Mouse (Mus musculus) MEL (cell line): Measurements from ENCODE around the gene Sla2.

Experiments
- CHD1 ChIP-seq: IDR thresholded peaks from 2 replicates; pipeline ENCODE4 v1.6.1; 2012; ENCODE audit warnings: low read depth, mild to moderate bottlenecking, inconsistent platforms, low read length, improper control_type of control experiment
- CTCF ChIP-seq, 3 experiments: IDR thresholded peaks in 2 of 3; conservative IDR thresholded peaks in 1 of 3; 2 replicates each; pipeline ENCODE4 v1.5.1; 2011 to 2012; ENCODE audit warnings: low read length in 3 of 3, low read depth in 2 of 3, mild to moderate bottlenecking in 2 of 3, improper control_type of control experiment in 1 of 3, inconsistent platforms in 1 of 3, mixed read lengths in 1 of 3, moderate library complexity in 1 of 3; ENCODE audit not compliant: control insufficient read depth in 1 of 3, insufficient read depth in 1 of 3, poor library complexity in 1 of 3, severe bottlenecking in 1 of 3
- ELF1 ChIP-seq: IDR thresholded peaks from 2 replicates; pipeline ENCODE4 v1.6.1; 2014; ENCODE audit warnings: low read depth, mild to moderate bottlenecking, inconsistent platforms, low read length, improper control_type of control experiment, moderate library complexity
- JUND ChIP-seq: IDR thresholded peaks from 2 replicates; pipeline ENCODE4 v1.6.1; 2011; ENCODE audit warnings: low read depth, mild to moderate bottlenecking, improper control_type of control experiment, low read length
- KAT2A ChIP-seq: conservative IDR thresholded peaks from 2 replicates; pipeline ENCODE4 v1.6.1; 2012; ENCODE audit warnings: low read depth, low read length, improper control_type of control experiment, inconsistent platforms
- POLR2A ChIP-seq, 2 experiments: IDR thresholded peaks; 2 replicates each; pipeline ENCODE4 v1.6.1; 2011 to 2012; ENCODE audit warnings: low read length in 2 of 2, mild to moderate bottlenecking in 2 of 2, control low read depth in 1 of 2, improper control_type of control experiment in 1 of 2, low read depth in 1 of 2, moderate library complexity in 1 of 2; ENCODE audit not compliant: control insufficient read depth in 1 of 2, insufficient read depth in 1 of 2, poor library complexity in 1 of 2
- SMC3 ChIP-seq: IDR thresholded peaks from 2 replicates; pipeline ENCODE4 v1.6.1; 2011; ENCODE audit warnings: low read depth, low read length, improper control_type of control experiment
- UBTF ChIP-seq: IDR thresholded peaks from 2 replicates; pipeline ENCODE4 v1.6.1; 2012; ENCODE audit warnings: low read depth, mild to moderate bottlenecking, inconsistent platforms, low read length, improper control_type of control experiment, moderate library complexity, borderline replicate concordance; ENCODE audit not compliant: insufficient read depth
- ZC3H11A ChIP-seq: IDR thresholded peaks from 2 replicates; pipeline ENCODE4 v1.6.1; 2012; ENCODE audit warnings: low read depth, mild to moderate bottlenecking, inconsistent platforms, low read length, improper control_type of control experiment

GRCm38 (mm10) chr2:156903367-156903766 lies 16.4 kb upstream of the Sla2 start:
- TF ChIP-seq CTCF (IDR thresholded peaks at IDR 0.05 in 2 of 3, conservative IDR thresholded peaks at IDR 0.05 in 1 of 3; ENCODE audit: control insufficient read depth in 1 of 3, insufficient read depth in 1 of 3, low read depth in 2 of 3, low read length in 3 of 3, poor library complexity in 1 of 3, severe bottlenecking in 1 of 3): peak; percentile 21 to 42 (median 29); a peak in 4 of 6 replicates
- no peak for TF ChIP-seq KAT2A
- no peak for TF ChIP-seq UBTF
- TF ChIP-seq CHD1: no peak
- no peak for TF ChIP-seq ZC3H11A
- TF ChIP-seq ELF1: no peak
- TF ChIP-seq POLR2A (IDR thresholded peaks at IDR 0.05; ENCODE audit: control insufficient read depth in 1 of 2, insufficient read depth in 1 of 2, low read depth in 1 of 2, low read length in 2 of 2, poor library complexity in 1 of 2): no peak
- no peak for TF ChIP-seq JUND
- peak; percentile 33 for TF ChIP-seq SMC3
